Mouse (Mus musculus) bone marrow macrophage, adult 2 months (primary cell): ENCODE measurements around the gene Sppl3.

Experiments used
- CTCF ChIP-seq: IDR thresholded peaks from 2 replicates; pipeline ENCODE4 v1.5.1; 2012; ENCODE audit warnings: low read depth, mild to moderate bottlenecking, low read length, moderate library complexity
- POLR2A ChIP-seq: IDR thresholded peaks from 2 replicates; pipeline ENCODE4 v1.6.1; 2012; ENCODE audit warnings: mild to moderate bottlenecking, low read depth, low read length, borderline replicate concordance

DNA sequence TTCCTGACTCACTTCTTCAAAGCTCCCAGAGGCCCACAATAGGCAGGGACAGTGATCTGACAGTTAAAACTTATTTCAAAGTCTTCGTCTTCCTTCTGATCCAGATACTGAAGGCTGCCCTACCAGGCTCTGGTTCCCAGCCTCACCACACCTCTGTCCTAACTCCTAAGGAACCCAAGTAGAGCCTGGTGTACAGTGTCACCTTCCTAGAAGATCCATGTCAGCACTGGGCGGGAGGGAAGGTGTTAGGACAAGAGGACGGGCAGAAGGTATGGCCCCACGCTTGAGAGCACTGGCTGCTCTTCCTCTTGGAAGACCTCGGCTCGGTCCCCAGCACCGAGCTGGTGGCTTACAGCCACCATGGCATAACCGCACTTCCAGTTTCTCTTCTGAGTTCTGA lies 137.4 kb downstream of the Sppl3 start:
- TF ChIP-seq CTCF, result no peak
- no peak for TF ChIP-seq POLR2A
